8 mouse cellular contexts compared by ENCODE assay signal in the genomic region with DNA sequence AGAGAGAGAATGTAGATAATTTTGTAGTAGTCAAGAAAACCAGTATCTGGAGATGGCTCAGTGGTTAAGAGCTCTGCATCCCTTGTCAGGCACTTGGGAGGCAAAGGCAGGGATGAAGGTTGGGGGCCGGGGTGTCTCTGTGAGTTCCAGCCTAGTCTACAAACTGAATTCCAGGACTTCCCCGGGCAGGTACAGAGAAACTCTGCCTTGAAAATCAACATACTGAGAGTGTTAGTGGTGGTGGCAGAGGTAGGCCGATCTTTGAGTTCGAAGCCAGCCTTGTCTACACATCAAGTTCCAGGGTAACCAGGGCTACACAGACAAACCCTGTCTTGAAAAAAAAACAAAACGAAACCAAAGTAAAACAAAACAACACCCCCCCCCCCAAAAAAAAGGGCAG. TPM values are rescaled to one million over a fixed set of nuclear protein-coding genes. Genes with fewer than 3 reads are reported as not detected.
A peak's percentile ranks its signal among the peaks of the same experiment; 100 is the strongest.
DNase-seq lines count a peak whose midpoint lies in the region; ATAC-seq and TF ChIP-seq lines count a peak whose summit lies in the region.

No protein-coding gene starts in this region.

- no peak for DNase-seq in heart, postnatal 14 days
- DNase-seq in right cerebral cortex, adult 18-20 months = no peak
- no peak for DNase-seq in adrenal gland, postnatal 10 days
- no peak for DNase-seq in layer of hippocampus, adult 9-10 months (ENCODE audit: low spot score)

- WGBS in heart, embryonic 13.5 days = 54% methylated on average over 5 of the region's 5 CpGs
- WGBS in forebrain, embryonic 15.5 days = 60% methylated on average over 5 of the region's 5 CpGs
- WGBS in liver, embryonic 16.5 days (ENCODE audit: insufficient replicate concordance) = 50% methylated on average over 5 of the region's 5 CpGs

- intact Hi-C loops in heart, postnatal 14 days (cut with DNase I) = no loop called here

- no peaks in the 10 kb centered on the region for H3K27me3 ChIP-seq in heart, embryonic 13.5 days (replicated peaks)
- no peaks in the 10 kb centered on the region for H3K27me3 ChIP-seq in E14TG2a.4 (ENCODE audit: insufficient read depth, low read length)
- no peaks in the 10 kb centered on the region for H3K27me3 ChIP-seq in forebrain, embryonic 15.5 days
- no peaks in the 10 kb centered on the region for H3K27me3 ChIP-seq in liver, embryonic 16.5 days (ENCODE audit: control insufficient read depth, insufficient read depth, low read depth, low read length)

- peak overlapping the region; percentile 83 for H3K4me3 ChIP-seq in heart, embryonic 13.5 days
- H3K4me3 ChIP-seq in E14TG2a.4 (replicated peaks; ENCODE audit: low read length) = peak overlapping the region; percentile 95
- H3K4me3 ChIP-seq in forebrain, embryonic 15.5 days = peak overlapping the region; percentile 59
- H3K4me3 ChIP-seq in liver, embryonic 16.5 days (ENCODE audit: low read depth, low read length) = peak overlapping the region; percentile 86

- H3K9me3 ChIP-seq in heart, embryonic 13.5 days = no peaks in the 10 kb centered on the region
- H3K9me3 ChIP-seq in E14TG2a.4 (ENCODE audit: low read length) = no peaks in the 10 kb centered on the region
- no peaks in the 10 kb centered on the region for H3K9me3 ChIP-seq in forebrain, embryonic 15.5 days
- no peaks in the 10 kb centered on the region for H3K9me3 ChIP-seq in liver, embryonic 16.5 days (replicated peaks; ENCODE audit: control insufficient read depth, low read length)

- peaks cover 8% of the 10 kb centered on the region for H3K36me3 ChIP-seq in heart, embryonic 13.5 days
- peaks cover 21% of the 10 kb centered on the region for H3K36me3 ChIP-seq in E14TG2a.4 (ENCODE audit: insufficient read depth, low read length)
- no peaks in the 10 kb centered on the region for H3K36me3 ChIP-seq in forebrain, embryonic 15.5 days
- no peaks in the 10 kb centered on the region for H3K36me3 ChIP-seq in liver, embryonic 16.5 days (ENCODE audit: control insufficient read depth, insufficient read depth)

- H3K4me1 ChIP-seq in heart, embryonic 13.5 days = peaks cover 14% of the 10 kb centered on the region
- peaks cover 35% of the 10 kb centered on the region for H3K4me1 ChIP-seq in E14TG2a.4 (replicated peaks; ENCODE audit: low read depth, low read length)
- 0 out of 2 replicates have a peak, but pooled peaks cover 13% of the 10 kb centered on the region for H3K4me1 ChIP-seq in forebrain, embryonic 15.5 days
- peaks cover 4% of the 10 kb centered on the region for H3K4me1 ChIP-seq in liver, embryonic 16.5 days (ENCODE audit: control insufficient read depth, low read depth, low read length)

- peak overlapping the region; percentile 79 for H3K4me2 ChIP-seq in heart, embryonic 13.5 days
- peak overlapping the region; percentile 65 for H3K4me2 ChIP-seq in forebrain, embryonic 15.5 days (replicated peaks)
- peak overlapping the region; percentile 74 for H3K4me2 ChIP-seq in liver, embryonic 16.5 days (ENCODE audit: low read depth, low read length)

- no peak for TF ChIP-seq CTCF in E14TG2a.4 (conservative IDR thresholded peaks at IDR 0.05; ENCODE audit: low read length)

- no peak overlapping the region for H3K27ac ChIP-seq in heart, embryonic 13.5 days (replicated peaks)
- no peak overlapping the region for H3K27ac ChIP-seq in forebrain, embryonic 15.5 days (replicated peaks)
- no peak overlapping the region for H3K27ac ChIP-seq in liver, embryonic 16.5 days (ENCODE audit: low read length)

- ATAC-seq in heart, embryonic 13.5 days (ENCODE audit: extremely low read depth, insufficient number of reproducible peaks, low FRiP score, low TSS enrichment) = no peak
- no peak for ATAC-seq in forebrain, embryonic 15.5 days (replicated peaks)
- no peak for ATAC-seq in liver, embryonic 16.5 days (ENCODE audit: low read depth)

- peak overlapping the region; percentile 86 for H3K9ac ChIP-seq in heart, embryonic 13.5 days
- no peak overlapping the region; the same call in 1 of the 2 replicates for H3K9ac ChIP-seq in forebrain, embryonic 15.5 days (replicated peaks)
- H3K9ac ChIP-seq in liver, embryonic 16.5 days (ENCODE audit: low read depth, low read length) = peak overlapping the region; percentile 87

RNA-seq across cellular contexts. Expression of a gene that starts 0.9 kb away (rescaled TPM):
- 40.0 and 47.7 TPM in 2 replicates for polyA plus RNA-seq in heart, embryonic 13.5 days (2015; fragmentation: Nextera tagmentation; extraction: Ambion mirVana)
- total RNA-seq in heart, postnatal 14 days (2021) = 1 to 10 TPM; 1.3 to 1.5 TPM
- 26.3 and 27.5 TPM in 2 replicates for polyA plus RNA-seq in forebrain, embryonic 15.5 days (2015; fragmentation: Nextera tagmentation; extraction: Ambion mirVana)
- 24.8 and 28.9 TPM in 2 replicates for polyA plus RNA-seq in liver, embryonic 16.5 days (2015; fragmentation: Nextera tagmentation; extraction: Ambion mirVana)
- 1 to 10 TPM; 3.9 to 6.1 TPM for total RNA-seq in adrenal gland, postnatal 10 days (2021)
